Mouse (Mus musculus) right cerebral cortex, adult 18-20 months (tissue): ENCODE data around the gene Rhbdf2.
"Not testable (repeated sequence)": the region's sequence is repeated elsewhere in the genome, so short reads cannot be mapped to it uniquely, and the experiment has no call there.

Experiments used
- DNase-seq: peaks from one replicate; pipeline ENCODE4 v3.0.0; 2022; ENCODE audit warnings: mixed read lengths

Gene Rhbdf2

DNA sequence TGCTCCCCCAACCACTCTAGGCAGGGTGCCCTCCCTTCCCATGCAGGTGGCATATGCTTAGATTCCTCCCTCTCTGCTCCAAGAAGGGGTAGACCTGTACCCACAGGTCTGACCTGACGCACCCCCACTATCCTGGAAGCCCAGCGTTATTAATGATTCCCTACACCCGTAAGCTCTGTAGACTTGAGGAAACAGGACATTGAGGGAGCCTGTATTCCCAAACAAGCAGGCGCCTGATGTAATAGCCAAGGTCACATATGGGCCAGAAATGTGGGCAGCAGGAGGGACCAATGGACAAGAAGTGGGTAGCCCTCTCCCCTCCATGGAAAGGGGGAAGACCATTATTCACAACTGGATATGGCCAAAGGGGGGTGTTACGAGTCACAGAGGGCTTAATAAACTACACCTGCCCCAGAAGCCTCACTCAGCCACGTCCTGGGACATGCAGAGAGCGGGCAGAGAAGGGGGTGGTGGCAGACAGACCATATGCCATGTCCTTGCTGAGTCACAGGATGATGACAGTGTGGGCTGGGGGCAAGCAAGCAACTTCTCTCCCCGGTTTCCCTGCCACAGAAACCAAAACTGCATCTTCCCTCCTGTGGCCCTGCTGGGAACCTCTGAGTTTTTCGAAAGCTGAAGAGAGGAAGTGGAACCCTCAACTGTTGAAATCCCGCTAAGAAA lies 10.2 kb downstream of the Rhbdf2 start:
- DNase-seq, result no peak

DNA sequence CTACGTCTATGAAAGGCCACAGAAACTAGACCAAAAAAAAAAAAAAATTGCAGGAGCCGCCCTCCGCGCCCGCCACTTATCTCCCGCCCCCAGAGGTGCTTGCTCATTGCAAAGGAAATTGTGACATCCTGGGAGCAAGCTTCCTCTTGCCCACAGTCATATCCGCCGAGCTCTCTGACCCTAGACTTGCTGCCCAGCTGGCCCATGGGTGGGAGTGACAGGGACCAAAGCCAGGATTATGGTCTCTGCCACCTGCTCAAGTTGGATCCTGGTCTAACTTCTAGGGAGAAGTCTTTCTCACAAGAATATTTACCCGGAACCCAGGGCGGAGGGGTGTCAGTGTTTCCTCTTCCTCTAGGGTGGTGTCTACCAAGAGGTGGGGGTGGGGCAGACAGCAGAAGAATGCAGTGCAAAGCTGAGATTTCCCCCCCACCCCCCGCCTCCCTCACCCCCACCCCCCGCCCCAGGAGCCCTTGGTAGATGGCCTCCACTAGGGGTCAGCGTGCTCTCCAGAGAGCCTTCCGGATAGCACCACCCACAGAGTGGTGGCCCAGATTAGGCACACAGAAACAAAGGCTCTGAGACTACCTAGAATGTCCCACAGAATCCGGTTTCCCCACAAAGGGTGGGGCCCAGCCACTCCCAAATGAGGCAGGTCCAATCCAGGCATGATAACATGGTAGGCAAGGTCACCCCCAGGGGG lies 10.9 kb downstream of the Rhbdf2 start:
- DNase-seq, result no peak

DNA sequence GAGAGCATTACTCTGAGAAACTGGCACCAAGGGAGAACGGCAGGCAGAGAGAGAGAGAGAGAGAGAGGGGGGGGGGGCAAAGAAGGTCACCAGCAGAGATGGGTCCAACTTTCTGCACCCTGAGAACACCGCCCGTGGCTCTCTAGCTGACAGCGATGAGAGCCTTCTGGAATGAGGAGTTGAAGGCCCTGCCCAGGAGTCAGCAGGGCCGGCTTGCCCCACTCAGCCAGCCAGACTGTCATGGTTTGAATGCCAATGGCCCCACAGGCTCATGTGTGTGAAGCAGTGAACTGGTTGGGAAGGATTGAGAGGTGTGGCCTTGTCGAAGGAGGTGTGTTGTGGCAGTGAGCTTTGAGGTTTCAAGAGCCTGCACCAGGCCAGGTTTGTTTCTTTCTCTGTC lies 13.6 kb downstream of the Rhbdf2 start:
- no peak for DNase-seq

DNA sequence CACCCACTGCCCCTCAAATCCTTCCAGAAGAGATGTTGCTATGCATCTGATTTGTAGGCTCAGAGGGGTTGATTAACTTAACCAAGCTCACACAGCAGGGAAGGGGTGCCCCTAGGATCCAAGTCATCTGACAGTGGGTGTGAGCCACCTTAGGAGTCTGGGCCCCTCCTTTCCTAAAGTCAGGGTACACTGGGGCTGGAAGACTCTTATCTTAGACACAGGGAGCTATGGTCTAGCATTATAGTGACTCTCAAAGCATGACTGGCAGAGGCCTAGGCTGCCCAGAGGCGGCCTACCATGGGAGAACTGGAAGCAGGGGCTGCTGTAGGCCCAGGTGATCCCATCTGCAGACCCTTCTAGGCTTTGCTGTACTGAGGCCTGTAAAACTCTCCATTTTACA lies 14.3 kb downstream of the Rhbdf2 start:
- DNase-seq, result no peak

DNA sequence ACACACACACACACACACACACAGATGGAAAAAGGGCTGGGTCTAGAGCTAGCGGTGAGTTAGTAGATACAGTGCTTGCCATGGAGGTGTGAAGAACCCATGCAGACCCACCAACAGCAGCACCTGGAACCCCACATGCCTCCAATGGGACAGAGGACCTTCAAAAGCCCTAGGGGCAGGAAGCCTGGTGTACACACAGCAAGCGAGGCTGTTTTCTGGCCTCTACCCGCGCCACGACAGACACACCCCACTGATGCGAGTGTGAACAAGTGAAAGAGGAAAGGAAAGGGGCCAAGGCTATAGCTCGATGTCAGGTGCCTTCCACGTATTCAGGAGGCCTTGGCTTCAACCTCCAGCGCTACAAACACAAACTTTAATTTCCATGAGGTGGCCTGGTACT lies 14.9 kb downstream of the Rhbdf2 start:
- DNase-seq, result no peak

DNA sequence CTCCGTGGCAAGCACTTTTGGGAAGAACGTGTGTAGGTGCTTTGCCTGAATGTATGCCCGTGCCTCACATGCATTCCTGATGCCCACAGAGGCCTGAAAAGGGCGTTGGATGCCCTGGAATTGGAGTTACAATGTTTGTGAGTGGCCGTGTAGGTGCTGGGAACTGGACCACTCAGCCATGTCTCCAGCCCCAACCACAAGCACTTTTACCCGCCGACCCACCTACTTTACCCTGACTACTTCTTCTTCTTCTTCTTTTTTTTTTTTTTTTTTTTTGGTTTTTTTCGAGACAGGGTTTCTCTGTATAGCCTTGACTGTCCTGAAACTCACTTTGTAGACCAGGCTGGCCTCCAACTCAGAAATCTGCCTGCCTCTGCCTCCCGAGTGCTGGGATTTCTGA lies 15.7 kb downstream of the Rhbdf2 start:
- not testable (repeated sequence) for DNase-seq

DNA sequence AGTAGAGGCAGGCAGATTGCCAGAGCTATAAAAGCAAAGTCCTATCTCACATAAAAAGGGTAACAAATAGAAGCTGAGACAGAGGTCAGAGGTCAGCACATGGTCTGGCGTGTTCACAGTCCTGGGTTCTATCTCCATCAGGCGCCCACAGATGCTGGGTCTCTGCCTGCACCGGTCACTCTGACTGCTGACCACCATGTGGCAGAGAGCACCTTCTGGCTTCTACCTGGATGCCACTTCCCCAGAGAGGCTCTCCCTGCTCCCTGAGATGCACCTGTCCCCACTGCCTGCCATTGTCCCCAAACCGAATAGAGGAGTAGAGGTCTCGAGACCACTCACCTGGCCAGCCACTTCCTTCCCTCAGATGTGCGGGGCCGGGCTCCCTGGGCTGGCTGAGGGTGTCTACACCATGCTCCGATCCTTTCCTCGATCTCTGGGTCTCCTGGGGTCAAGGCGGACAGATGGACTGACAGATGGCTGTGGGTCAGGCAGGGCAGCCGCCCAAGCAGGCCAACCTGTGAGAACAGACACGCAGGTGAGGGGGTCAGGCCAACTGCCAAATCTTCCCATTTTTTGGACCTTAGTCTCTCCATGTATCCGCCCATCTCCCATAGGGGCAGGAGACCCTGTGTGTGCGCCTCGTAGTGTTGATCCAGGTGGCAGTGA lies 16.7 kb downstream of the Rhbdf2 start:
- no peak for DNase-seq

DNA sequence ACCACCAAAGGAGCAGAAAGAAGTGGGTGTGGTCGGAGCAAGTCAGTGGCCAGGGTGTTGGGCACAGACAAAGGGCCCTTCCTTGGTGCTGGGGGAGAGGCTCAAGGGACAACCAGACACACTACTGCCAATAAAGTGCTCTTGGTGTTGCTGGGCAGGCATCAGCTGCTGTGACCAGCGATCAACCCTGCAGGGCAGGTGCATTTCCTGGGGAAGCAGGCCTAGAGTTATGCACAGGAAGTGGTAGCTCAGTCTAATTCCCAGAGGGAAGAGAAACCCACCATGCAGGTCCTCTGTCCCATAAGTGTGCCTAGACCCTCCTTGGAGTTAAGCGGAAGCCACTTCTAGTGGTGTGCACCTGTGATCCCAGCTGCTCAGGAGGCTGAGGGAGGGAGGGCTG lies 19.1 kb downstream of the Rhbdf2 start:
- no peak for DNase-seq

DNA sequence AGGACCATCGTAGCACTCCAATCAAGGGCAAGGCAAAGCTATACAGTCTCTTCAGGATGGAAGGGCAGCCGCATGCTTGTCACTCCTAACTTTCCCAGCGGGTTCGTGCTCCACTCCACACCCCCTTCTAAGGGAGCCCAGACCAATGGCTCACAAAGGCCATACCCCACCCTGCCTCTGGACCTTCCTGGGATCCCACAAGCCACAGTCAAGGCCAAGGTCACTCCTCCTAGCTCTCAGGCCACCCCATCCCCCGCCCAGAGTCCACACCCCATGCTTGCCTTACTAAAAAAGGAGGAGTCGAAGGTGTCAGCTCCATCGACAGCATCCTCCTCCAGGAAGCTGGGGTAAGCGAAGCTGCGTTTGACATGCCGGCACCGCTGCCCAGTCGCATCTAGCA lies 22.7 kb downstream of the Rhbdf2 start:
- no peak for DNase-seq

DNA sequence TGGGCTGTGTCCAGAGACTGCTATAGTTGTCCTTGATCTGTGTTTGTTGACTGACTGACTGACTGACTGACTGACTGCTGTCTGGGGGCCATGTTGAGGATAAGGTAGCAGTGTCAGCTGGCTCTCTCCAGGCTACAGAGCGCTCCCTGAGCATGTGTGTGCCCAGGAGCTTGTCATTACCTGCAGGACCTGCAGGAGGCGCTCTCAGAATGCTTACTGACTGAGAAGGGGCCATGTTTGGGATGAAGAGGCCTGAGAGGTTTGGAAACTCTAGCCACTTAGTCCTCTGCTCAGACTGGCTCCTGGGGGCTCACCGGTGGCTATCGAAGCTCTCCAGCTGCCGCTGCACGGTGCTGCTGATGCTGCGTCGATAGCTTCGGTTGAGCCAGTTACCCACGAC lies 23.5 kb downstream of the Rhbdf2 start:
- no peak for DNase-seq

DNA sequence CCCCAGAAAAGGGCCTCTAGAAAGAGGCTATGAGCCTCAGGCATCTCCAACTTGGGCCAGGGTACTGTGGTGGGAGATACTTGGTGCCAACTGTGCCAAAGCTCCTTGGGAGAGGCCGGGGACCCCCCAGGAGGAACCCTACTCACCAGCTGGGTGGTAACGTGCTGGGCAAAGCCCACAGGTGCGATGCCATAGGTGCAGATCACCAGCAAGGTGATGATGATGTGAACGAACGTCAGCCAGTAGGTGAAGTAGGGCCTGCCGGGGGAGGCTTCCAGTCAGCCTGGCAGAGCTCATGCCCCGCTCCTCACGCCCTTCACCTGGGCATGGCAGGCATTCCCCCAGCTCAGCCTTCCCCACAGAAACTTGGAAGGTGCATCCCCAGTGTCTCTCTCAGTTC lies 24.8 kb downstream of the Rhbdf2 start:
- DNase-seq, result no peak

DNA sequence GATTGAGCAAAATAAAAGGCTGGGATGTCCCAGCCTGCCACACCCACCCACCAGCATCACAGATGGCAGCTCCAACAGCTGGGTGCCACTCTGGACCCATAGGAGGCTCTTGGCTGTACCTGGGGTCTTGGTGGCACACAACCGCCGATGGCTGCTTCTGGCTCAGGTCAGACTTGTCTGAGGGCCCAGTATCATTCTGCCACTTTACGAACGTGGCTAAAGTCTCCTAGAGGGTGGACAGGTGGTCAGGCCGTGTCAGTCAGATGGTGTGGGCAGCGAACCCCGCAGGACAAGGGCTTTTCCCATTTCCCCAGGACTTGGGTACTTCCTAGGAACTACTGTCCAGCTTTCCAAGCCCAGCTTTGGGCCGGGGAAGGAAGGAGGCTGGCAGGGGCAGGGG lies 25.7 kb downstream of the Rhbdf2 start:
- DNase-seq, result no peak

DNA sequence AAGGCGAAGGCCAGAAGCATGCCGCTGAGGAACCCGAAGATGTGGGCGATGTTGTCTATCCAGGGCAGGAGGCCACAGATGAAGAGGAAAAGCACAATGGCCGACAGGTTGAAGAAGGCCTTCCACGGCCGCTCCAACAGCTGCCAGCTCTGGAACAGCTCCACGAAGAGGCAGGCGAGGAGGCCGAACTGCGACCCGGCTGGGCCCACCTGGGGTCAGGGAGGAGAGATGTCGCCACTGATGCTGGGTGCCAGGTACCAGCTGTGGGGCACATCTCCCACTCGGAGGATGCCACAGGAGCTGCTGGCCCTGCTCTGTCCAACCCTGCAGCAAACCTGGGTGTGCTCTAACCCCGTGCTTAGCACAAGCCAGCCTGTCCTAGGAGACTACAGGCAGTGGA lies 27.6 kb downstream of the Rhbdf2 start:
- DNase-seq, result no peak

DNA sequence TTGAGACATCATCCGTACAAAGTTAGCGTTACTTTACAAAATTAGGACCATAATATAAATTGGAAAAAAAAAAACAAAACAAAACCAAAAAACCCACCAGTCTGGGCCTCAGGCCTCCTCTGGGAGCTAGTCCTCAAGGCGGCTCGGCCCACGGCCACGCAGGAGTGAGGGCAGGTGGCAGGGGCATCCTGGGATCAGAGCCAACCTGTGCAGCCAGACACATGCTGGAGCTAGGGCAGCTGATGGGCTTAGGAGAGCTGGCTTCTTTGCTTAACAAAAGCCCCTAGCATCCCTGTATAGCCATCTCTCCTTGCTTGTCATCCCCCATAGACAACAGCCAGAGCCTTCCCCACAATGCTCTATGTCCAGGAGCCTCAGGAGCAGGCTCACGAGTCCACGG lies 28.6 kb downstream of the Rhbdf2 start:
- DNase-seq, result no peak

DNA sequence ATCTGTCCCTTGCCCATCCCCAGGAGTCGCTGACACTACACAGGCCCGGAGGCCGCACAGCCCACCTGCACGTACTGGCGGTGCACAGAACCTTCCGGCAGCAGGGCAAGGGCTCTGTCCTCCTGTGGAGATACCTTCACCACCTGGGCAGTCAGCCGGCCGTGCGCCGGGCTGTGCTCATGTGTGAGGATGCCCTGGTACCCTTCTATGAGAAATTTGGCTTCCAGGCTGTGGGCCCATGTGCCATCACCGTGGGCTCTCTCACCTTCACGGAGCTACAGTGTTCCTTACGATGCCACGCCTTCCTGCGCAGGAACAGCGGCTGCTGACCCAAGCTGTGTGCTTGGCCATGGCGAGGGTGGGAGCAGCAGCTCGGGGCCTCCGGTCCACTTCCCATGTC lies 30.1 kb downstream of the Rhbdf2 start:
- no peak for DNase-seq

DNA sequence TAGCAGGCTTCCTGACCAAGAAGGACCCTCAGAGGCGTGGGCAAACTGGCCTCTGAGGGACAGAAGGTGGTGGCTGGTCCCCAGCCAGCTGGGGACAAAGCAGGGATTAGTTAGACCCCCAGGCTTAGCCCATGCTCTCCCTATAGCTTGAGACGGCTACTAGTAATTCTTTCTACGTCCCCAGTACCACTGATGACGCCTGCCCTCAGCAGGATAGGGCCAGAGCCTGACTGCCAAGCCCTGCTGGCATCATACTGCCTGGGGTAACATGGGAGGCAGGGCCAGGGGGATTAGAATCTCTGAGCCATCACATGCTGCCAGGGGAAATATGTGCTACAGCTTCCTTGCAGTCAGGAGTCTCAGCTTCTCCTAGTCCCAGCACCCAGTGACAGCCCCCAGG lies 33.5 kb downstream of the Rhbdf2 start:
- DNase-seq, result no peak

DNA sequence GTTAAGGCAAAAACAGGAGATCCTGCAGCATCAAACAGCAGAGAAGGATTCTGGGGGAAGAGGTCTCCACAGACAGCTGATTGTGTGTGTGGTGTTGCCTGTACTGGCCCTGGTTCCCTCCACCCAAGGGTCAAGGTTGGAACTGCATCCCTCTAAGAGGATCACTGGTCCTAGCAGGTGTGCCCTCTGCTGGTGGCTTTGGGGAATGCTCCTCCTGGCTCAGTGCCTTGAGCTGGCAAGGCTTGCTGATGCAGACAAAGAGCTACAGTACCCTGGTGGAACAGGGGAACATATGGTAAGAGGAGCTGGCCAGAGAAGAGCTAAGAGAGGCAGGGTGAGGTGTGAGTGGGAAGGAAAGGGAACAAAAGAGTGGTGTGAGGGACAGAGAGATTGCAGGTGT lies 34.4 kb downstream of the Rhbdf2 start:
- DNase-seq, result peak; percentile 92

DNA sequence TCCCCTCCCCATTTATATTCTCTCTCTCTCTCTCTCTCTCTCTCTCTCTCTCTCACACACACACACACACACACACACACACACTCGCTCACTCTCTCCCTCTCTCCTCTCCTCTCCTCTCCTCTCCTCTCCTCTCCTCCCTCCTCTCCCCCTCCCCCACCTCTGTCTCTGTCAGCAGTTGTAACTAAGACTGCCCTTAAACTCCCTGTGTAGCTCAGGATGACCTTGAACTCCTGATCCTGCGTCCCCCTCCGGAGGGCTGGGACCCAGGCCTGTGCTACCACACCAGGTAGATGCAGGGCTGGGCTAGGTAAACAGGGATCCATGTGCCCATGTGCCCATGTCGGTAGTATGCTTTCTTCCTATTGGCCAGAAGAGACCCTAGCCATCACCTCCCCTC lies 35.2 kb downstream of the Rhbdf2 start:
- DNase-seq, result no peak

DNA sequence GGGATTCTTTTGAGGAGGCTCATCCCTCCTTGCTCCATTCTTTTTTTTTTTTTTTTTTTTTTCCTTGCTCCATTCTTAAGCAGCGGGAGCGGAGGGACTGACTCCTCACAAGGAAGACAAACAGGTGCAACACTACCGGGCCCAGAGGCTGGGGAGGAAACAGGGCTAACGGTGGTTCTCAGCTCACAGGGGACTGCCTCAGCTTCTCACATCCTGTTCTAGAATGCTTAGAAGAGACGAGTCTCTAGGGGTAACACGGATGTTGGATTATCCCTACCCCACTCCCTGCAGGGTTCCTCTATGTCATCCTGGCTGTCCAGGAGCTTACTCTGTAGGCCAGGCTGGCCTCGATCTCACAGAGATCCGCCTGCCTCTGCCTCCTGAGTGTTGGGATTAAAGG lies 37.2 kb downstream of the Rhbdf2 start:
- no peak for DNase-seq

DNA sequence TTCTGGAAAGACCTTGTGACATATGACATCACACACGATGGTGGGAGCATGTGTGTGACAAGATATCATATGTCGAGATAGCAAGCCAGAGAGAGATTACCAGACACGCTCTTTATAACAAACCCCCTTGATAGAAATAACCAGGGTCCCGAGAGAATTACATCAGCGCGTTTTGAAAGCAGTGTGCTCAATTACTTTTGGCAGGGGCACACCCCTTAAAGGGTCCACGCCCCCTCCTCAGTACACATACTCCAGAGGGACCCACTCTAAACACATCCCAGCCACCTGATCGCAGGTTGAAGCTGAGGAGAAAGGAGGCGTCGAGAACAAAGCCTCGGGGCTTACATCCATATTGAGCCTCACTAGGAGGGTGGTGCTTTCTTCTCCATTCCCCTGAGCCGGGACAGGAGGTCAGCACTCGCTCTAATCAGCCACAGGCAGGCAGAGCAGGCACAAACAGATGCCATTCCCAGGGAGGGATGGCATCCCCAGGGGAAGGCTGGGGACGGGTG lies 37.7 kb downstream of the Rhbdf2 start:
- DNase-seq, result no peak

DNA sequence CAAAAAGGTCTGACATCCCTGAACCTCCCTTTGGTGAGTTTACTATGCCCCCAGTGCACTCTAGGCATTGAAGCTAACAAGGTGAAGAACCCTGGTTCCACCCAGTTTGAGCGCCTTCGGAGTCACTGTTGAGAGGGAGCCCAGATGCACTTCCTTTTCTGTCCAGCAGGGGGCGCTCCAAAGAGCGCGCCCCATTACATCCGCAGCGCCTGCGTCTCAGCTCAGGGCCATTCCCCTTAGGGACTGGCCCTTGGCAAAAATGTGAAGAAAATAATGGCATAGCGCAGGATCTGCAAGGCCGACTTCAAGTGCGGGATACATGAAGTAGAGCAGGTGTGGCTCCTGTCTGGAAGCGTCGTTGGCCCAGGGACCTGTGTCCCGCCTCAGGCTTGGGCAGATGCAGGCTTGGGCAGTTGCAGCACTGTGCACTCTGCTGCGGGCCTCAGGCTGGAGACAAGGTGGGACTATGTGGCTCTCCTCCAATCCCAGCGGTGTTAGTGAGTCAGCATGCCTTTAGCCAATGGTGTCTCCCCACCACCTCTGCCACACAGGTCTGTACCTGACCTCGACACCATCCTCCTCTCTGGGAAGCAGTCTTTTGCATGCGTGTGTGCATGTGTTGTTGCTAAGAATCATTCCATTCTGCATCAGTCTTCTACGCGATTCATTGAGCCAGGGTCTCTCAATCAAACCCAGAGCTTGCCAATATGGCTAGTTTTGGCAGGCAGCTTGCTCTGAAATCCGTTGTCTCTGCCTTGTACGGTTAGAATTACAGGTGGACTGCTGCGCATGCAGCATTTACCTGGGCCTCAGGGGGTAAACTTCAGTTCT lies 39.8 kb downstream of the Rhbdf2 start:
- DNase-seq, result peak; percentile 39

DNA sequence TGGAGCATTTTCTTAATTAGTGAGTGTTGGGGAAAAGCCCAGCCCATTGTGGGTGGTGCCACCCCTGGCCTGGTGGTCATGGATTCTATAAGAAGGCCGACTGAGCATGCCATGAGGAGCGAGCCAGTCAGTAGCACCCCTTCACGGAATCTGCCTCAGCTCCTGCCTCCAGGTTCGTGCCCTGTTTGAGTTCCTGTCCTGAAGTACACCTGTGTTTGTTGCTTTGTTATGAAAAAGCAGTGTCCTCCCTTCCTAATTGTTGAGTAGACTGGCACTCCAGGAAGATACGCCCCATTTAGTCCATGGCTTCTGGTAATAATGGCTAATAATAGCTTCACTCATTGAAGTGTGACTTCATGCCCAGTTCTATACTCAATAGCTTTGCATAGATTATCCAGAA lies 40.5 kb downstream of the Rhbdf2 start, which contains the start of gene Aanat:
TSS of gene Aanat (plus strand) at position 123 of the 400 bp plus-strand sequence.
- DNase-seq, result no peak

DNA sequence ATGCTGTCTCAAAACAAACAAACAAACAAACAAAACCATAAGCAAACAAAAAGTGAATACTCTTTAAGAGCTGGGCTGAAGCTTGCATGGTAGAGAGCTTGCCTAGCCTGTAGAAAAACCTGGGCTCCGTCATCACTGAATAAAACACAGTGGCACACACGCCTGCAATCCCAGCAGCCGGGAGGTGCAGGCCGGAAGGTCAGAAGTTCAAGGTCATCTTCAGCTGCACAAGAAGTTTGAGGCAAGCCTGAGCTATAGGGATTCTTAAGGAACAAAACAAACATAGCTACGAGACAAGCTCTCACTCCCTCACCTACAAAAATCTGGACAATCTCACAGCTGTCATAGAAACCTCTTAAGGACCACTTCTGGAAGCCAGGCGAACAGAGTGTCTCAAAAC lies 41.1 kb downstream of the Rhbdf2 start:
- DNase-seq, result no peak
